In genomic region chr5:117888126-117888525, GRCm38 (mm10) we compare ENCODE assay signal across 20 mouse cellular contexts.
"Had no signal": no experiment of that assay in that cellular context is flagged by ENCODE, and none has a peak within 500 bp of the region (broad histone marks: within the 10 kb centered on the region; RNA-seq: fewer than 3 reads in every experiment).

No protein-coding gene starts in this region.

- H3K4me3 ChIP-seq: limb, embryonic 10.5 days; limb, embryonic 13.5 days; liver, embryonic 13.5 days; midbrain, embryonic 12.5 days; midbrain, embryonic 15.5 days; neural tube, embryonic 13.5 days had no signal

- H3K36me3 ChIP-seq: limb, embryonic 10.5 days; limb, embryonic 13.5 days; liver, embryonic 13.5 days; midbrain, embryonic 12.5 days; midbrain, embryonic 15.5 days; neural tube, embryonic 13.5 days had no signal

- DNase-seq: kidney, adult 18-20 months; kidney, adult 9 months; kidney, postnatal 14 days; kidney, postnatal 4 days; liver; liver, embryonic 13.5 days; lung, embryonic 14.5 days; lung, postnatal 36 days; retina, postnatal 1 day; right cerebral cortex, postnatal 25 days; spleen, adult 18-20 months; thymus, postnatal 36 days had no signal

- H3K9me3 ChIP-seq: limb, embryonic 10.5 days; limb, embryonic 13.5 days; liver, embryonic 13.5 days; midbrain, embryonic 12.5 days; midbrain, embryonic 15.5 days; neural tube, embryonic 13.5 days had no signal

- ATAC-seq: lung, postnatal 0 days; midbrain, embryonic 15.5 days had no signal

- H3K9ac ChIP-seq: limb, embryonic 13.5 days; liver, embryonic 13.5 days; lung, embryonic 14.5 days; midbrain, embryonic 12.5 days; midbrain, embryonic 15.5 days; neural tube, embryonic 13.5 days had no signal

- H3K27me3 ChIP-seq: limb, embryonic 13.5 days; liver, embryonic 13.5 days; midbrain, embryonic 15.5 days; neural tube, embryonic 13.5 days had no signal

- H3K4me1 ChIP-seq: limb, embryonic 10.5 days; limb, embryonic 13.5 days; liver, embryonic 13.5 days; megakaryocyte, embryonic 14.5 days; midbrain, embryonic 12.5 days; midbrain, embryonic 15.5 days; neural tube, embryonic 13.5 days had no signal

- H3K27ac ChIP-seq: limb, embryonic 10.5 days; limb, embryonic 13.5 days; liver, embryonic 13.5 days; midbrain, embryonic 12.5 days; midbrain, embryonic 15.5 days; neural tube, embryonic 13.5 days; stomach, postnatal 0 days had no signal

- H3K4me2 ChIP-seq: limb, embryonic 13.5 days; liver, embryonic 13.5 days; lung, embryonic 14.5 days; midbrain, embryonic 12.5 days; midbrain, embryonic 15.5 days; neural tube, embryonic 13.5 days had no signal
